Mouse (Mus musculus) kidney, embryonic 16.5 days (tissue): Measurements from ENCODE around the gene Pigz. TPM values are rescaled to one million over a fixed set of nuclear protein-coding genes. Genes with fewer than 3 reads are reported as not detected.

Experiments
- ATAC-seq: fragments of 200-750 bp; cut with Nextera tagmentation; 2 replicates; pipeline ENCODE4 v1.8.0; 2017; ENCODE audit warnings: moderate TSS enrichment; ENCODE audit not compliant: low FRiP score, low TSS enrichment
- H3K27ac ChIP-seq: fragments of 300-500 bp; sonication (generic); 2 replicates; pipeline ENCODE4 v1.5.1; 2014; ENCODE audit warnings: low read length
- H3K27me3 ChIP-seq: fragments of 300-500 bp; sonication (generic); 2 replicates; pipeline ENCODE4 v1.6.1; 2014; ENCODE audit warnings: low read length, control low read depth, mixed read lengths; ENCODE audit not compliant: insufficient read depth
- H3K36me3 ChIP-seq: fragments of 300-500 bp; sonication (generic); 2 replicates; pipeline ENCODE4 v1.6.1; 2014; ENCODE audit warnings: low read length, control low read depth, mixed read lengths; ENCODE audit not compliant: insufficient read depth
- H3K4me1 ChIP-seq: fragments of 300-500 bp; sonication (generic); 2 replicates; pipeline ENCODE4 v1.6.1; 2014; ENCODE audit warnings: low read length, control low read depth, mixed read lengths; ENCODE audit not compliant: insufficient read depth
- H3K4me2 ChIP-seq: fragments of 300-500 bp; sonication (generic); replicated peaks from 2 replicates; pipeline ENCODE4 v1.6.1; 2014; ENCODE audit warnings: low read depth, low read length
- H3K4me3 ChIP-seq: fragments of 300-500 bp; sonication (generic); 2 replicates; pipeline ENCODE4 v1.5.1; 2014; ENCODE audit warnings: mild to moderate bottlenecking, low read length
- H3K9ac ChIP-seq: fragments of 300-500 bp; sonication (generic); replicated peaks from 2 replicates; pipeline ENCODE4 v1.6.1; 2014; ENCODE audit warnings: low read length
- H3K9me3 ChIP-seq: fragments of 300-500 bp; sonication (generic); 2 replicates; pipeline ENCODE4 v1.6.1; 2016; ENCODE audit warnings: low read length, control low read depth
- WGBS: fragments of 180-500 bp; shearing (Covaris S2); extraction: QIAGEN DNeasy Blood & Tissue Kit; methylation state at CpG from one replicate; pipeline ENCODE4 v1.1.7; 2014; 5-methylcytosine and 5-hydroxymethylcytosine counted together
- microRNA-seq: library from miRNA; unstranded; fragments of <30 nt; microRNA quantifications from one replicate; pipeline ENCODE4, GENCODE M21; 2016
- polyA plus RNA-seq: library from polyadenylated mRNA; unstranded; fragments of >200 nt; fragmentation: Nextera tagmentation; extraction: Ambion mirVana; gene quantifications from 2 replicates; pipeline ENCODE4 v1.2.1, GENCODE M21; 2015

Pigz gene
- polyA plus RNA-seq, 1 experiment from 2014 or later, result 1.0 TPM

- H3K36me3 ChIP-seq, result peaks cover 37% of the 10 kb centered on the region; the same call in 1 of the 2 replicates
Measured at GRCm38 (mm10) chr16:31980946-31981345, 47.3 kb downstream of the Pigz start.

DNA sequence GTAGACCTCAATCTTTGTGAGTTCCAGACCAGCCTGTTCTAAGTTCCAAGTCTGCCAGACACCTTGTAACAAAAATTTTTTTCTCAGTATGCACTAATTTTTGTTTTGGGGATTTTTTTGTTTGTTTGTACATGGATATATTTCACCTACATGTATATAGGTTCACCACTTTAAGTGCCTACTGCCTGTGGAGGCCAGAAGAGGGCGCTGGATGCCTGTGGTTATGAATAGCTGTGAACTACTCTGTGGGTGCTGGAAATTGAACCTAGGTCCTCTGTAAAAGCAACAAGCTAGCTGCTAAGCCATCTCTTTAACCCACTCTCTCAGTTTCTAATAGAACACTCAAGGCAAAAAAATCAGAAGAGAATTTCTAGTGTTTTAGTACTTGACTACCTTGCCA lies 58.4 kb downstream of the Pigz start:
- no peak overlapping the region for H3K27ac ChIP-seq
- peaks cover 22% of the 10 kb centered on the region for H3K36me3 ChIP-seq
- H3K4me3 ChIP-seq, result no peak overlapping the region
- H3K4me1 ChIP-seq, result no peaks in the 10 kb centered on the region
- H3K27me3 ChIP-seq, result no peaks in the 10 kb centered on the region
- no peaks in the 10 kb centered on the region for H3K9me3 ChIP-seq
- WGBS, result 65% methylated on average over 1 of the region's 1 CpGs
- H3K9ac ChIP-seq, result no peak overlapping the region
- no peak overlapping the region for H3K4me2 ChIP-seq
- no peak for ATAC-seq

More at GRCm38 (mm10) chr16:31980946-31981345, 47.3 kb downstream of the Pigz start:
- WGBS, result 80% methylated on average over 5 of the region's 5 CpGs
- no peaks in the 10 kb centered on the region for H3K27me3 ChIP-seq
- no peak overlapping the region for H3K4me2 ChIP-seq
- H3K4me3 ChIP-seq, result no peak overlapping the region
- no peak overlapping the region for H3K27ac ChIP-seq
- no peaks in the 10 kb centered on the region for H3K4me1 ChIP-seq
- H3K9ac ChIP-seq, result no peak overlapping the region
- ATAC-seq, result no peak
- no peaks in the 10 kb centered on the region for H3K9me3 ChIP-seq

- H3K4me1 ChIP-seq, result no peaks in the 10 kb centered on the region
- WGBS, result 98% methylated on average over 4 of the region's 4 CpGs
- H3K27me3 ChIP-seq, result no peaks in the 10 kb centered on the region
Measured at GRCm38 (mm10) chr16:31993195-31993594, 59.5 kb downstream of the Pigz start.

DNA sequence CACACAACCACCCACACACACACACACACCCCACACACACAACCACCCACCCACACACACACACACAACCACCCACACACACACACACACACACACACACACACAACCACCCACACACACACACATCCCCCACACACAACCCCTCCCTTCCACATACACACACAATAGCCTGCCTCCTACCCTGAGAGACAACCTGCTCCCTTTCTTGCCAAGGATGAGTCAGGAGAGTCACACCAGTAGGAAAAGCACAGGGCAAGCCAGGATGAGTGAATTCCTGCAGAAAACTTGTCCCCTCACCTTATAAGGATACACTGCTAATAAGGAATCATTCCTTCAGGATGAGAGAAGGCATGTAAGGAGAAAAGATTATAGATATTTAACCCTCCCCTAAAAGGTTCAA lies 60.3 kb downstream of the Pigz start:
- no peaks in the 10 kb centered on the region for H3K9me3 ChIP-seq
- no peak overlapping the region for H3K9ac ChIP-seq
- H3K27me3 ChIP-seq, result no peaks in the 10 kb centered on the region
- H3K36me3 ChIP-seq, result peaks cover 17% of the 10 kb centered on the region
- H3K4me3 ChIP-seq, result no peak overlapping the region
- H3K4me1 ChIP-seq, result no peaks in the 10 kb centered on the region
- no peak for ATAC-seq
- no peak overlapping the region for H3K4me2 ChIP-seq
- no peak overlapping the region for H3K27ac ChIP-seq

More at GRCm38 (mm10) chr16:31993195-31993594, 59.5 kb downstream of the Pigz start:
- Histone ChIP-seq H3K9me3 (no peaks in the 10 kb centered on the region), H3K4me3 (no peak overlapping the region), H3K4me2 (no peak overlapping the region), H3K9ac (no peak overlapping the region), H3K27ac (no peak overlapping the region), H3K36me3 (peaks cover 22% of the 10 kb centered on the region)
- no peak for ATAC-seq

Small RNA genes within 50 kb of the gene (microRNA-seq; reads per million reads assigned to microRNA genes)
- gene Gm26269, result not detected

Other genes starting within 250 kb of the Pigz start
- 0.66 and 0.90 TPM in 2 replicates for gene Meltf, start 55.0 kb upstream of the Pigz start, polyA plus RNA-seq
- 96.2 and 103 TPM in 2 replicates for gene 0610012G03Rik, start 14.6 kb downstream of the Pigz start, polyA plus RNA-seq
- 115 and 119 TPM in 2 replicates for gene Ncbp2, start 14.7 kb downstream of the Pigz start, polyA plus RNA-seq
- gene Senp5, start 69.4 kb downstream of the Pigz start, polyA plus RNA-seq, result 14.0 and 15.5 TPM in 2 replicates
- 38.2 and 40.3 TPM in 2 replicates for gene Pak2, start 145.5 kb downstream of the Pigz start, polyA plus RNA-seq
- gene Pigx, start 165.9 kb downstream of the Pigz start, polyA plus RNA-seq, result 130 and 136 TPM in 2 replicates
- 42.6 and 44.5 TPM in 2 replicates for gene Cep19, start 165.9 kb downstream of the Pigz start, polyA plus RNA-seq
- gene Nrros, start 231.7 kb downstream of the Pigz start, polyA plus RNA-seq, result 18.1 and 22.2 TPM in 2 replicates
- not detected in 2 replicates for gene Bex6, start 246.0 kb downstream of the Pigz start, polyA plus RNA-seq